Mouse (Mus musculus) MEL (cell line): ENCODE results near the gene Wdfy3. TPM values are rescaled to one million over a fixed set of nuclear protein-coding genes. Genes with fewer than 3 reads are reported as not detected.

Source experiments
- DNase-seq: peaks from one replicate; pipeline ENCODE4 v3.0.0; 2011; ENCODE audit warnings: low read depth, low spot score
- H3K27ac ChIP-seq: 2 replicates; pipeline ENCODE4 v1.5.1; 2012; ENCODE audit warnings: low read depth, mild to moderate bottlenecking, control low read depth, low read length, moderate library complexity; ENCODE audit not compliant: control insufficient read depth
- H3K27me3 ChIP-seq, 2 experiments: fragments of 150-350 bp in 1 of 2; sonication (generic) in 1 of 2; 2 replicates each; pipeline ENCODE4 v1.6.1; 2012; ENCODE audit warnings: low read length in 2 of 2, mild to moderate bottlenecking in 2 of 2, improper control_type of control experiment in 1 of 2, moderate library complexity in 1 of 2; ENCODE audit not compliant: insufficient read depth in 2 of 2, control insufficient read depth in 1 of 2
- H3K36me3 ChIP-seq, 2 experiments: 2 replicates each; pipeline ENCODE4 v1.6.1; 2012 to 2014; ENCODE audit warnings: low read length in 2 of 2, improper control_type of control experiment in 1 of 2, inconsistent platforms in 1 of 2, mild to moderate bottlenecking in 1 of 2; ENCODE audit not compliant: insufficient read depth in 2 of 2, control insufficient read depth in 1 of 2
- H3K4me1 ChIP-seq, 2 experiments: fragments of 150-350 bp in 1 of 2; sonication (generic) in 1 of 2; 2 replicates each; pipeline ENCODE4 v1.6.1; 2012; ENCODE audit warnings: low read length in 2 of 2, improper control_type of control experiment in 1 of 2, mild to moderate bottlenecking in 1 of 2; ENCODE audit not compliant: insufficient read depth in 2 of 2, control insufficient read depth in 1 of 2
- H3K4me3 ChIP-seq, 2 experiments: fragments of 150-350 bp in 1 of 2; sonication (generic) in 1 of 2; 2 replicates each; pipeline ENCODE4 v1.5.1; 2012; ENCODE audit warnings: low read depth in 2 of 2, low read length in 2 of 2, mild to moderate bottlenecking in 2 of 2, moderate library complexity in 2 of 2, control low read depth in 1 of 2, improper control_type of control experiment in 1 of 2; ENCODE audit not compliant: control insufficient read depth in 1 of 2, insufficient read depth in 1 of 2
- H3K79me2 ChIP-seq: 2 replicates; pipeline ENCODE4 v1.6.1; 2012; ENCODE audit warnings: mild to moderate bottlenecking, low read length, moderate library complexity; ENCODE audit not compliant: control insufficient read depth, poor library complexity, insufficient read depth
- H3K9ac ChIP-seq: 2 replicates; pipeline ENCODE4 v1.6.1; 2012; ENCODE audit warnings: low read depth, mild to moderate bottlenecking, control low read depth, low read length, moderate library complexity; ENCODE audit not compliant: control insufficient read depth, poor library complexity, severe bottlenecking
- H3K9me3 ChIP-seq: fragments of 150-350 bp; sonication (generic); replicated peaks from 2 replicates; pipeline ENCODE4 v1.6.1; 2012; ENCODE audit warnings: mild to moderate bottlenecking, low read length, improper control_type of control experiment, moderate library complexity; ENCODE audit not compliant: insufficient read depth
- BHLHE40 ChIP-seq: IDR thresholded peaks from 2 replicates; pipeline ENCODE4 v1.6.1; 2012; ENCODE audit warnings: low read depth, mild to moderate bottlenecking, inconsistent platforms, low read length, improper control_type of control experiment, borderline replicate concordance
- CTCF ChIP-seq, 3 experiments: IDR thresholded peaks in 2 of 3; conservative IDR thresholded peaks in 1 of 3; 2 replicates each; pipeline ENCODE4 v1.5.1; 2011 to 2012; ENCODE audit warnings: low read length in 3 of 3, low read depth in 2 of 3, mild to moderate bottlenecking in 2 of 3, improper control_type of control experiment in 1 of 3, inconsistent platforms in 1 of 3, mixed read lengths in 1 of 3, moderate library complexity in 1 of 3; ENCODE audit not compliant: control insufficient read depth in 1 of 3, insufficient read depth in 1 of 3, poor library complexity in 1 of 3, severe bottlenecking in 1 of 3
- E2F4 ChIP-seq: IDR thresholded peaks from 2 replicates; pipeline ENCODE4 v1.6.1; 2011; ENCODE audit warnings: low read depth, low read length, improper control_type of control experiment, borderline replicate concordance
- EP300 ChIP-seq, 2 experiments: IDR thresholded peaks; 2 replicates each; pipeline ENCODE4 v1.6.1; 2011; ENCODE audit warnings: improper control_type of control experiment in 2 of 2, low read length in 2 of 2, low read depth in 1 of 2, mild to moderate bottlenecking in 1 of 2
- ETS1 ChIP-seq: IDR thresholded peaks from 2 replicates; pipeline ENCODE4 v1.6.1; 2012; ENCODE audit warnings: low read depth, mild to moderate bottlenecking, inconsistent platforms, low read length, improper control_type of control experiment, moderate library complexity
- GATA1 ChIP-seq: IDR thresholded peaks from 2 replicates; pipeline ENCODE4 v1.6.1; 2011; ENCODE audit warnings: low read depth, low read length, improper control_type of control experiment
- HCFC1 ChIP-seq: IDR thresholded peaks from 2 replicates; pipeline ENCODE4 v1.6.1; 2012; ENCODE audit warnings: low read depth, mild to moderate bottlenecking, inconsistent platforms, low read length, improper control_type of control experiment, moderate library complexity
- JUND ChIP-seq: IDR thresholded peaks from 2 replicates; pipeline ENCODE4 v1.6.1; 2011; ENCODE audit warnings: low read depth, mild to moderate bottlenecking, improper control_type of control experiment, low read length
- KAT2A ChIP-seq: conservative IDR thresholded peaks from 2 replicates; pipeline ENCODE4 v1.6.1; 2012; ENCODE audit warnings: low read depth, low read length, improper control_type of control experiment, inconsistent platforms
- MAFK ChIP-seq: IDR thresholded peaks from 2 replicates; pipeline ENCODE4 v1.6.1; 2011; ENCODE audit warnings: low read depth, mild to moderate bottlenecking, low read length, improper control_type of control experiment, borderline replicate concordance
- MAZ ChIP-seq: IDR thresholded peaks from 2 replicates; pipeline ENCODE4 v1.6.1; 2012; ENCODE audit warnings: low read depth, mild to moderate bottlenecking, inconsistent platforms, low read length, improper control_type of control experiment
- NELFE ChIP-seq: IDR thresholded peaks from 2 replicates; pipeline ENCODE4 v1.6.1; 2011; ENCODE audit warnings: low read depth, low read length, improper control_type of control experiment
- NRF1 ChIP-seq: IDR thresholded peaks from 2 replicates; pipeline ENCODE4 v1.6.1; 2014; ENCODE audit warnings: low read depth, mild to moderate bottlenecking, inconsistent platforms, low read length, improper control_type of control experiment, moderate library complexity; ENCODE audit not compliant: poor library complexity, insufficient read depth, severe bottlenecking
- POLR2AphosphoS5 ChIP-seq: IDR thresholded peaks from 2 replicates; pipeline ENCODE4 v1.6.1; 2012; ENCODE audit warnings: low read depth, borderline replicate concordance, mild to moderate bottlenecking, inconsistent platforms, low read length, moderate library complexity, mixed read lengths
- RAD21 ChIP-seq: IDR thresholded peaks from 2 replicates; pipeline ENCODE4 v1.6.1; 2011; ENCODE audit warnings: mild to moderate bottlenecking, low read depth, low read length, improper control_type of control experiment
- RCOR1 ChIP-seq: IDR thresholded peaks from 2 replicates; pipeline ENCODE4 v1.6.1; 2012; ENCODE audit warnings: low read depth, mild to moderate bottlenecking, inconsistent platforms, low read length, improper control_type of control experiment
- TCF12 ChIP-seq: IDR thresholded peaks from 2 replicates; pipeline ENCODE4 v1.6.1; 2014; ENCODE audit warnings: low read depth, mild to moderate bottlenecking, inconsistent platforms, low read length, improper control_type of control experiment, moderate library complexity
- UBTF ChIP-seq: IDR thresholded peaks from 2 replicates; pipeline ENCODE4 v1.6.1; 2012; ENCODE audit warnings: low read depth, mild to moderate bottlenecking, inconsistent platforms, low read length, improper control_type of control experiment, moderate library complexity, borderline replicate concordance; ENCODE audit not compliant: insufficient read depth
- ZC3H11A ChIP-seq: IDR thresholded peaks from 2 replicates; pipeline ENCODE4 v1.6.1; 2012; ENCODE audit warnings: low read depth, mild to moderate bottlenecking, inconsistent platforms, low read length, improper control_type of control experiment
- ZKSCAN1 ChIP-seq: IDR thresholded peaks from 2 replicates; pipeline ENCODE4 v1.6.1; 2012; ENCODE audit warnings: low read depth, mild to moderate bottlenecking, inconsistent platforms, low read length, improper control_type of control experiment, moderate library complexity
- ZMIZ1 ChIP-seq: IDR thresholded peaks from 2 replicates; pipeline ENCODE4 v1.6.1; 2012; ENCODE audit warnings: low read depth, mild to moderate bottlenecking, inconsistent platforms, low read length, improper control_type of control experiment, moderate library complexity
- ZNF384 ChIP-seq: IDR thresholded peaks from 2 replicates; pipeline ENCODE4 v1.6.1; 2012; ENCODE audit warnings: low read depth, mild to moderate bottlenecking, inconsistent platforms, low read length, improper control_type of control experiment
- polyA plus RNA-seq, 2 experiments: library from polyadenylated mRNA; stranded (reverse) in 1 of 2; unstranded in 1 of 2; fragments of >175 nt in 1 of 2; fragments of >200 nt in 1 of 2; gene quantifications; 2 replicates each; pipeline versions ENCODE4 v1.2.1 to v1.2.4; 2012; ENCODE audit warnings: low replicate concordance in 2 of 2, low read depth in 1 of 2; ENCODE audit not compliant: insufficient read length in 2 of 2, insufficient read depth in 1 of 2, missing spikeins in 1 of 2
- total RNA-seq: library from RNA; depleted of rRNA; stranded (reverse); fragments of 300-350 nt; gene quantifications from 2 replicates; pipeline ENCODE4 v1.2.3, GENCODE M21; 2012

Wdfy3 gene
- total and polyA plus RNA-seq, 3 experiments: 10.0 to 21.3 (median 11.9) TPM

- Histone ChIP-seq H3K36me3 (no peaks in the 10 kb centered on the region), H3K4me3 (no peak overlapping the region), H3K79me2 (no peaks in the 10 kb centered on the region), H3K9ac (no peak overlapping the region), H3K27me3 (no peaks in the 10 kb centered on the region), H3K4me1 (no peaks in the 10 kb centered on the region; a peak in 1 of 4 replicates), H3K9me3 (no peaks in the 10 kb centered on the region), H3K27ac (no peak overlapping the region)
- TF ChIP-seq ZNF384 (no peak), ETS1 (no peak), BHLHE40 (no peak), UBTF (no peak), ZKSCAN1 (no peak), E2F4 (no peak), GATA1 (no peak), KAT2A (no peak)
- DNase-seq: no peak
Measured at GRCm38 (mm10) chr5:101790560-101790959, 279.2 kb downstream of the Wdfy3 start.

- Histone ChIP-seq H3K9ac (no peak overlapping the region), H3K9me3 (no peaks in the 10 kb centered on the region), H3K4me3 (no peak overlapping the region), H3K27ac (no peak overlapping the region), H3K4me1 (no peaks in the 10 kb centered on the region; a peak in 1 of 4 replicates), H3K36me3 (no peaks in the 10 kb centered on the region), H3K79me2 (no peaks in the 10 kb centered on the region), H3K27me3 (no peaks in the 10 kb centered on the region)
- no peak for DNase-seq
- TF ChIP-seq POLR2AphosphoS5: no peak
- TF ChIP-seq BHLHE40: no peak
- no peak for TF ChIP-seq MAFK
- no peak for TF ChIP-seq EP300 (IDR thresholded peaks at IDR 0.05; ENCODE audit: low read depth in 1 of 2, low read length in 2 of 2)
- no peak for TF ChIP-seq GATA1
- TF ChIP-seq CTCF (IDR thresholded peaks at IDR 0.05 in 2 of 3, conservative IDR thresholded peaks at IDR 0.05 in 1 of 3; ENCODE audit: control insufficient read depth in 1 of 3, insufficient read depth in 1 of 3, low read depth in 2 of 3, low read length in 3 of 3, poor library complexity in 1 of 3, severe bottlenecking in 1 of 3): no peak
- no peak for TF ChIP-seq UBTF
- no peak for TF ChIP-seq JUND
- TF ChIP-seq NRF1: no peak
Measured at GRCm38 (mm10) chr5:101789770-101790169, 280.0 kb downstream of the Wdfy3 start.

GRCm38 (mm10) chr5:101785921-101786614 lies 283.7 kb downstream of the Wdfy3 start:
- Histone ChIP-seq H3K9me3 (no peaks in the 10 kb centered on the region), H3K4me3 (no peak overlapping the region), H3K27me3 (no peaks in the 10 kb centered on the region), H3K79me2 (no peaks in the 10 kb centered on the region), H3K36me3 (no peaks in the 10 kb centered on the region), H3K4me1 (no peaks in the 10 kb centered on the region; a peak in 1 of 4 replicates), H3K27ac (no peak overlapping the region), H3K9ac (no peak overlapping the region)
- DNase-seq: peak; percentile 4
- TF ChIP-seq HCFC1: no peak
- TF ChIP-seq JUND: no peak
- no peak for TF ChIP-seq TCF12
- TF ChIP-seq EP300 (IDR thresholded peaks at IDR 0.05; ENCODE audit: low read depth in 1 of 2, low read length in 2 of 2): no peak
- TF ChIP-seq ZC3H11A: no peak
- TF ChIP-seq CTCF (IDR thresholded peaks at IDR 0.05 in 2 of 3, conservative IDR thresholded peaks at IDR 0.05 in 1 of 3; ENCODE audit: control insufficient read depth in 1 of 3, insufficient read depth in 1 of 3, low read depth in 2 of 3, low read length in 3 of 3, poor library complexity in 1 of 3, severe bottlenecking in 1 of 3): no peak
- no peak for TF ChIP-seq RAD21
- no peak for TF ChIP-seq NELFE
- no peak for TF ChIP-seq MAFK
- no peak for TF ChIP-seq ZMIZ1
- TF ChIP-seq RCOR1: no peak
- TF ChIP-seq MAZ: no peak
